Mouse (Mus musculus) cerebellum, adult 9-10 months (tissue): ENCODE measurements around the gene Diexf.

Experiments
- DNase-seq: peaks from one replicate; pipeline ENCODE4 v3.0.0; 2022

The Diexf gene

GRCm38 (mm10) chr1:193133726-193134125 is 3.7 kb upstream of the Diexf start:
- DNase-seq, result no peak

- no peak for DNase-seq
Observed at GRCm38 (mm10) chr1:193132385-193132784, 2.3 kb upstream of the Diexf start.

DNA sequence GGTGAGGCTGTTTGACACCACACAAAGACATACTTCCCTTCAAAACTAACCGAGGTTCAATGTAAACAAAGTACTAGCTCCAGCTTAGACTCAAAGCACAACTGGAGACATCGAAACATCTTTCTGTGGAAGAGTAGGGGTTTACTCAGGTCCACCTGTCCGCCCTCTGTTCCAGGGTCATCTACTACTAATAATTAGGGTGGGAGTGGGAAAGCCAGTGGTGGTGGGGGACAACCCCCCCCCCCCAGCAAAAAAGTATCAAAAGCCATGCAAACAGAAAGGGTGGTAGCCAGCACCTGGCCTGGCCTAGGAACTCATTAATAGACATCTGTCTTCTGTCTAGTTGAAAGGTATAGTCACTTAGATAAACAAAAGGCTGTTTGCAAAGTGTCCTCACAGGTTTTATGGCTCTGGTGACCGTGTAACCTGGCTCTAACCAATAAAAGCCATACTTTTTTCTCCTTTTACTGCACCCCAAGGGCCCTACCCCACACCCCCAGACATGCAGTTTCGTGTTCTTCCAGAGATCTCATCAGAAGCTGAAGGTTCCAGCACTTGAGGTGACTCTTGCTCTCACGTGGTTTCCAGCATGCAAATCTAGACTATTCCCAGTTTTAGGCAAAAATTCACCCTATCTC is 1.4 kb upstream of the Diexf start:
- DNase-seq, result no peak

DNA sequence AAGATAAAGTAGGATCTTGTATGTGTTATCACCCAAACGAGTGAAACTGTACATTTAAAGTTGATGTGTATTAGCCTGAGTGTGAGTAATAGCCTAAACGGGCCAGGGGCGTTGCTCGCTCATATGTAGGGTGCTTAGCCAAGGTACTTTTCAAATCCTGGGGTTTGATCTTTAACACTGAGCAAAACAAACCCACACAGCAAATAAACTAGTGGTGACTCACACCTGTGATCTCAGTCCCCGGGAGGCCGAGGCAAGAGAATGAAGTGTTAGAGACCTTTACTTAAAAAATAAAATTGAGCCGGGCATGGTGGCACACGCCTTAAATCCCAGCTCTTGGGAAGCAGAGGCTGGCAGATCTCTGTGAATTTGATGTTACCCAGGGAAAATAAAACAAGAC is 767 bp upstream of the Diexf start:
- no peak for DNase-seq

GRCm38 (mm10) chr1:193130456-193130825 is 369 bp upstream of the Diexf start:
- DNase-seq, result no peak

DNA sequence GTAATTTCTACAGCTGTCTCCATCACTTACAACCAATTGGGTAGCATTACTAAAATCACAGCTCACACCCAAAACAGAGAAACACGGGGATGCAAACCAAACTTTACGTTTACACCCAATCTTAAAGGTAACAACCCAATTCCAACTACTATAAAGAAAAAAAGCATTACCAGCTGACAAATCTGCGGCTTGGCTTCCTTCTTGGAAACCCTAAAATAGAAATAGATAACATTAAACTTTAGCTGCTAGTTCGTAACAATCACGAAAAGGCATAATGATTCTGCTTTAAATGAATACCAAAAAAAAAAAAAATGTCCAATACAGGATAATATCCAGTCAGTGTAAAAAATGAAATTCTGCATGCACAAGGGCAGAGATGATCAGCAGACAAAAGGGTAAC is 751 bp downstream of the Diexf start:
- no peak for DNase-seq

DNA sequence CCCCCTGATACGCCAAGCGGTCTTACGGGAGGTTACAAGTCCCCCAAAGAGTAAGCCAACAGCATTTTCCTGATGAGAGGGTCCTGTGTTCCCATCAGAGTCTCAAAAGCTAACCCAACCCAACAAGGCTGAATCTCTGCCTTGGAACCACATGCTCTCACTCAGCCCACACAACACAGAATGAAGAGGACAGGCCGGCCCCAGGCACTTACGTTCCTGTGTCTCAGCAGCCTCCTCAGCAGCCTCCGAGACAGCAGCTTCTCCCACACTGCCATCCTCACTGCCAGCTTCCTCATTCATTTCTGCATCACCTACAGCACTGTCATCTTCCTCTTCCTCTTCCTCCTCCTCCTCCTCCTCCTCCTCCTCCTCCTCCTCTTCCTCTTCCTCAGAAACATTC is 2.0 kb downstream of the Diexf start:
- DNase-seq, result no peak

- DNase-seq, result no peak
Observed at GRCm38 (mm10) chr1:193125835-193126234, 4.2 kb downstream of the Diexf start.

- no peak for DNase-seq
Observed at GRCm38 (mm10) chr1:193123290-193123689, 6.8 kb downstream of the Diexf start.

DNA sequence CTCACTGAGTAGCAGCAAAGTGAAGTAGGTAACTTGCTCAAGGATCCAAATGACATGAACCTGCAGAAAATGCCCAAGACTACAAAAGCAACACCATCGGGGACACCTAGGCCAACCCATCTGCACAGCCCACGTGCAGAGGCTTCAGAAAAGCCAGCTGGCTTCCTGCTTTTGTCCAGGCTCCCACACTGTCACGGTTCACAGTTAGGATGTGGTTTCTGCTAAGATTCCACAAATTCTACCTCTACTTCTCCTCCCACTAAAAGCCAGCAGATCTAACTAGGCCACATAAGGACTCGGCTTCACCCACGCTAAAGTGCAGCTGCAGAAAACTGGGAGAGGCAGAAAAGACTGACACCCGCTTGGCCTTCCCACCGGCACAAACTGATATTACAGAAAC is 7.3 kb downstream of the Diexf start:
- DNase-seq, result no peak

DNA sequence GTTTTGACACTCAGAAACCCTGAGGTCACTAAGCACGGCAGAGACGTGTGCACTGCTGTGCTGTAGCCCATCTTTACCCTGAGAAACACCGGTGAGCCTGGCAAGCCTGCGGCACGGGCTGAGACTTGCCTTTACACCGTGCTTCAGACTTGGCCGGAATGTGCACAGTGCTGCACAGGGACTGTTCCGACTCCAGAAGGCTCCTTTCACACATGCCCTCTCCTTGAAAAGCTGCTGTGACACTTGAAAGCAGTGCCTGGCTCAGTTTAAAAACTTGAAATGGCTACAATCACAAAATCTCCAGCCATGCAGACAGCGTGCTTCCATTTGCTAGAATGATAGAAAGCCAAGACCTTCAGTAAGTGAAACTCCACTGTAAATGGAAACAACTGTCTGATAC is 18.0 kb downstream of the Diexf start:
- DNase-seq, result no peak

DNA sequence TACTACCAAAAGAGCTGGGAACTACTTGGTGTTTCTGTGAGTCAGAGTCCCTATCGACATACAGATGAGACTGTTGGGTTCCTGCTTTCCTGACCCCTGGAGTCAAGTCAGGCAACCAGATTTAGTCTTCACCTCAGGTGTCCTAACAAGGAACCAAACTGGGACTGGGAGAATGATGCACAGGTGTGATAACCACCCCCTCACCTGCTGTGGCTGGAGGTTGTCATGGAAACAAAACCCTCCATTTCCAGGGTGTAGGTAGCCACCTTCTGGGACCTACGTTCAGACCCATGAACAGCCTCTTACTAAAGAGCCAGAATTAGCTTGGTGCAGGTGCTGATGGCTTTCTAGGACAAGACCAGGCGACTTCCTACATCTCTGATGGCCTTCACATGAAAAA is 27.1 kb downstream of the Diexf start:
- DNase-seq, result no peak

- DNase-seq, result peak; percentile 10
Observed at GRCm38 (mm10) chr1:193102556-193102955, 27.5 kb downstream of the Diexf start.

- DNase-seq, result no peak
Observed at GRCm38 (mm10) chr1:193102029-193102428, 28.0 kb downstream of the Diexf start.

DNA sequence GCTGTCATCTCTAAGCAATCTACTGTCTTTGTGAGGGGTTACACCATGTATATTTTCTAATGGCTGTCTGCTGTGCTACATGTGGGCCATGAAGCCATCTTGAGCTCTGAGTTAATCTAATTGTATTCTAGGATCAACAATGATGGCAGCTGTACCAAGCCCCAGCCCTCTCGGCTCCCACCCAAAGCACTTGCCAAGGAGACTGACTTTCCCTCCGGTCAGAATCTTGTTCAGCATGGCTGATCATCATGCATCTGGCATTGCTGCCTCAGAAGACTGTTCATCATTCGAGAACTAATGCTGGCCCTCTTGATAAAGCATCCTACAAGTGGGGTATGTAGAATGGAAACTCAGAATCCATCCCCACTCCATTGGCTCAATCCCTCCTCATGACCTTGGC is 31.1 kb downstream of the Diexf start:
- no peak for DNase-seq

GRCm38 (mm10) chr1:193093596-193093995 is 36.5 kb downstream of the Diexf start:
- no peak for DNase-seq

DNA sequence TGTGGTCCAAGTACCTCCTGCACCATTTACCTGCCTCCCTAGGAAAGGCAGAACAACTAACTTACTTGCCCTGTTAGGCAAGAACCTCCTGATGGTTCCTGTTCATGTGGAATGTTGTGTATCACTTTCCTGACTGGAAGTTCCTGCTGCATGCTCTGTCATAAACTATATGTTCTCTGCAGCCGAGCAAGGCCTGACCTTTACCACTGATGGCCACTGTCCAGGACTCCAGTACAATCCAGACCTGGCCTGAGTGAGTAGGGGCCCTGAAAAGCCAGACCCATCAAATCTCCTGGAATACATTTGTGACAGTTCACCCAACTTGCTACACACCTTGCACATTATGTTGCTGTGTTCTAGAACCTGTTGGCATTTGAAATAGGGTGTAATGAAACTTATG is 37.3 kb downstream of the Diexf start:
- DNase-seq, result no peak

- DNase-seq, result no peak
Observed at GRCm38 (mm10) chr1:193090894-193091293, 39.2 kb downstream of the Diexf start.

DNA sequence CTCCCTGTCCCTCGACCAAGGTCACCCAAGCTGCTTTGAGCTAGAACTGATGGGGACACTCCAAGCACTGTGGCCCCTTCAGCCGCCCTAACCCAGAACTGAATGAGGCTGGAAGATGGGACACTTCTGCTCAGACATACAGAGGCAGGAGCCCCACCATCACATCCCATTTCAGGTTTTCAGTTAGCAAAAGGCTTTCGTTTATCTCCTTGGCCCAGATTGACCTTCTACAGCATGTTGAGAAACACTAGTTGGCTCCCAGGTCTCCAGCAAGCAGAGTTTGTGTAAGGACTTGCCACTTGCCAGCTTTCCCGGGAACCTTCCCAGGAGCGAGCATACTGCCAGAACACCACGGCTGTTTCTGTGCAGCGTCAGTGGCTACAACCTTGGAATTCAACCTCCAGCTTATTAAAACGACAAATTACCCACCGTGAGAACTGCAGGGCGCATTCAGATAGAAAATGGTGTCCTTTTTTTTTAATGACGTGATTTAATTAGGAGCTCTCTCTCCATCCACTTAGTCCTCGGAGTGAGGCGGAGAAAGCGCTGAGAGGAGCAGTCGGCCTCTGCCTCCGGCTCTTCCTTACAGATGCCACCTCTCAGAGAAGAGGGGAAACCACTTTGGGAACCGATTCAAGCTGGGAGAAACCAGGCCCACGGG is 39.7 kb downstream of the Diexf start:
- DNase-seq, result peak; percentile 29

GRCm38 (mm10) chr1:193089683-193090082 is 40.4 kb downstream of the Diexf start:
- no peak for DNase-seq

DNA sequence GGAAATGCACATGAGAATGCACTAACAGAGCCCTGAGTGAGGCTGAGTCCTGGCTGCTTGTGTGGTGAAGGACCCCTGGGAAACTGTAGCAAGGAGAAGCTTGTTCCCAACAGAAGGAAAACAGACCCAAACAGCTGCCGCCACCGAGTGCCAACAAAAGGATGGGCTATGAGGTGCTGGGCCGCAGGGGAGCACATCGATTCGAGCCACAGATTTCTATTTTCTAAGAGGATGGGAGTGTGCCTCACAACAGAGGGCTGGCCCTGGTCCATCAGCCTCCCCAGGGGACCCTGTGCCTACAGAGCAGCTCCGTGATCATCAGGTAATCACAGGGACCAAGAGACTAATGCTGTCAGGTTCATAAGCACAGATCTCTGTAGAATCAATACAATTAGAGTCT is 40.9 kb downstream of the Diexf start:
- DNase-seq, result no peak

DNA sequence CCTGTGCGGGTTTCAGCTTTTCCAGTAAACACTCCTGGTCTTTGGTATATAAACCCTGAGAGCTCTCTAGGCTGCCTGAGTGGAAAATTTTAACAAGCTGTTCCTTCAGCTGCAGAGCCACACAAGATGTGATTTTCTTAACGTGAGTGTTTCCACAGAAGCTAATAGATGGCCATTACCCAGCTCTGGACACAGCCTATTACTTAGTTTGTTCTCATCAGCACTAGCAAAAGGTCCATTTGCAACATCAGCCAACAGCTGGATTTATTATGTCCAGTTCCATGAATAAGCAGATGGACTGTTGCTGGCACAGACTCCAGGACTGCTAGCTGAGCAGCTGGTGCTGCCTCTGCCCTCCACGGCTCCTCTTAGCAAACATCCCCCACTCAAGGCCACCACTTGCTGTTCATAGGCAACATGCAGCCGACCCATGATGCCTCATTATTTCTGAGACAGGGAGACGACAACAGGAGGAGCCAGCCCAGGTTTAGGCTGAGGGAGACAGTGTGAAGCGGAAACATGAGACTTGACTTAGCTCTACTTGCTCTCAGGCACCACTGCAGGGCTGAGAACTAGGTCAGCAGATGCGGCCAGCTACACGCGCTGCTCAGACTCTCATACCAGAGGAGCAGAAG is 43.1 kb downstream of the Diexf start:
- DNase-seq, result no peak

GRCm38 (mm10) chr1:193086111-193086841 is 43.8 kb downstream of the Diexf start:
- DNase-seq, result no peak

DNA sequence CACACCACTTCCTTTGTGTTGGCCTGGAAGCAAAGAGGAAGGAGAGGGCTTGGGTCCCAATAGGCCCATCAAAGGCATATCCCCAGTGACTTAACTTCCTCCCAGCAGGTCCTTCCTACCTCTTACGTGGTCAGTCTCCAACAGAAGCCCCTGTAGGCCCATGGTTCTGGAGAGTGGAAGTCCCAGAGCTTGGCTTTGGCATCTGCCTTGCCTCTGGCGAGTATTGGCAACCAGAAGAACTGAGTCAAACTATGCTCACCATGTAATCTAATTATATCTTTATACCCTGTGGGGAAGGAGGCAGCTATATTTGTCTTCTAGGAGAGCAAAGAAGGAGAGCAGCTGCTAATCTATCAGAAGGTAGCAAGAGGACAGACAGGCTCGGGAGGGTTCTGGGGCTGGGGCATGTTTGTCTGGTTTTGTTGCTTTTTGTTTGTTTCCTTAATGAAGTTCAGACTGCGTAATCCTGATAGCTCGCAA is 44.5 kb downstream of the Diexf start:
- no peak for DNase-seq
